Mouse (Mus musculus) forebrain, embryonic 12.5 days (tissue): ENCODE data around the gene Endou. TPM values are rescaled to one million over a fixed set of nuclear protein-coding genes. Genes with fewer than 3 reads are reported as not detected.

Experiments used
- ATAC-seq: fragments of 200-750 bp; cut with Nextera tagmentation; 2 replicates; pipeline ENCODE4 v1.8.0; 2017; ENCODE audit warnings: moderate TSS enrichment; ENCODE audit not compliant: low FRiP score
- H3K27ac ChIP-seq: fragments of 300-500 bp; sonication (generic); 2 replicates; pipeline ENCODE4 v1.5.1; 2016; ENCODE audit warnings: mild to moderate bottlenecking
- H3K27me3 ChIP-seq: fragments of 300-500 bp; sonication (generic); 2 replicates; pipeline ENCODE4 v1.6.1; 2016; ENCODE audit warnings: mild to moderate bottlenecking
- H3K36me3 ChIP-seq: fragments of 300-500 bp; sonication (generic); replicated peaks from 2 replicates; pipeline ENCODE4 v1.6.1; 2016; ENCODE audit warnings: mild to moderate bottlenecking
- H3K4me1 ChIP-seq: fragments of 300-500 bp; sonication (generic); 2 replicates; pipeline ENCODE4 v1.6.1; 2016
- H3K4me2 ChIP-seq: fragments of 300-500 bp; sonication (generic); 2 replicates; pipeline ENCODE4 v1.6.1; 2016; ENCODE audit warnings: mild to moderate bottlenecking, moderate library complexity
- H3K4me3 ChIP-seq: fragments of 300-500 bp; sonication (generic); replicated peaks from 2 replicates; pipeline ENCODE4 v1.5.1; 2016; ENCODE audit warnings: mild to moderate bottlenecking
- H3K9ac ChIP-seq: fragments of 300-500 bp; sonication (generic); 2 replicates; pipeline ENCODE4 v1.6.1; 2016; ENCODE audit warnings: mild to moderate bottlenecking
- H3K9me3 ChIP-seq: fragments of 300-500 bp; sonication (generic); 2 replicates; pipeline ENCODE4 v1.6.1; 2016
- WGBS: fragments of 180-500 bp; shearing (Covaris S2); methylation state at CpG from one replicate; pipeline ENCODE4 v1.1.7; 2016; 5-methylcytosine and 5-hydroxymethylcytosine counted together
- polyA plus RNA-seq: library from polyadenylated mRNA; unstranded; fragments of >200 nt; fragmentation: Nextera tagmentation; extraction: Ambion mirVana; gene quantifications from 2 replicates; pipeline ENCODE4 v1.2.1, GENCODE M21; 2016

Endou gene
- polyA plus RNA-seq, 1 experiment from 2014 or later = 0.33 TPM

DNA sequence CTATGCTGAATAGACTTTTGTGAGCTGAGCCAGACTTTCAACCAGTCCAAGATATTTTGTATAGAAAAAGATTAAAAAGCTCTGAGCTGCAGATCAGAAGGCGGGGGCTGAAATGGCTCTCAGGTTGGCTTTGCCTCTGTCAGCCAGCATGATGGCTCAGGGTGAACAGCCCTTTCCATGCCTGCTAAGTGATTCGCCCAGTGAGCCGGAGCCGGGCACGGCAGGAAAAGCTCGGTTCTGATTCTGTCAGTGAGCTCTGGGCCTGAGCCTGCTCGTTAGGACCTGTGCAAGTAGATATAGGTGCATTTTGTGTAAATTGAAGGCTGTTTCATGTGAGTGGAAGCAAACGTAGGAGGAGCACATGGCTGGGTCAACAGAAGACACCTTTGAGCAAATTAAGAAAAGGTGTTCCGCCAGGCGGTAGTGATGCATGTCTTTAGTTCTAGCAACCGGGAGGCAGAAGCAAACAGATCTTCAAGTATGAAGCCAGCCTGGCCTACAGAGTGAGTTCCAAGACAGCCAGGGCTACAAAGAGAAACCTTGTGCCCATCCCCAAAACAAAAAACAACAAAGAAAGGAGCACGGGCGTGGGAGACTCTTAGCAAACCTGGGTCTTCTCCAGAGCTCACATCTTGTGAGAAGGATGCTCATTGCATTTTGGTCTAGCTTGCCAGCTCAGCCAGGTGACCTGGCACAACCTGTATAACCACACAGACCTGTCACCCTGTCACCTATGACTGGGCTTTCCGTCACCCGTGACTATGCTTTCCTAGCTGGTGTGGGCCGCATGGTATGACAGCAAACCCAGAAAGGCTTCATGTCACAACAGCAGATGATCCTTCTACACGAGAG lies 6.6 kb downstream of the Endou start:
- WGBS = 88% methylated on average over 17 of the region's 17 CpGs

DNA sequence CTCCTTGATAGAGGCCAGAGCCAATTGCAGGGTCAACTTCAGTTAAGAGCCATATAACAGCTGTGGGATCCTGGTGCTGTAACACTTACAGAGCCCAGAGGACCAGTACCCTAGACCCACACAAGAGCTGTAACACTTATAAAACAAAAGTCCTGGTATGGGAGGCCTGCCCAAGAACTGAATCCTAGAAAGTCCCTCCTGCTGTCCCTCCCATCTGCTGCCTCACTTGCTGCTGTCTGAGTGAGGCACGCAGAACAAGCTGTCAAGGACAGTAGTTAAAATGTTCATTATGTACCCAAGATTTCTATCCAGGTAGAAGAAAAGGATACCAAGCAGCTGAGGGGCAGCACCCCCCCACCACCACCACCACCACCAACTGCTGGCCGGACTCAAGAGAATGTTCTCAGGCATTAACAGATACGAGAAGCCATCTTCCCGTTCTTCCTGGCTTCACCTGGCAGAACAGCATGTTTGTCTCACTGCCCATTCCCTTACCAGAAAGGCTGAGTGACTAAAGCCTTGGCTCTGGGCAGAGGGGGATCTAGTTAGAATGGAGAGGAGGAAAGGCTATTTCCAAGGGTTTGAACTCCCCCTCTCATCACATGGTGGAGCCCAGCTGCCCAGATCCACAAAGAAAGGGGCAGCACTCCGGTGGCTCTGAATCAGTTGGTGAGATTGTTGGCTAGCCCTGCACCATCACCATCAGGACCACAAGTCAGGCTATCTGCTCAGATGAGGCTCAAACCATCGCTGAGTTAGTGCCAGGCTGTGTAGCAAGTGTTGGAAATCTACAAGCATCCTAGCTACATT lies 7.4 kb downstream of the Endou start:
- WGBS = 91% methylated on average over 6 of the region's 6 CpGs
- Histone ChIP-seq H3K4me1 (no peaks in the 10 kb centered on the region), H3K4me2 (no peak overlapping the region), H3K4me3 (no peak overlapping the region), H3K27me3 (no peaks in the 10 kb centered on the region; the same call in 1 of the 2 replicates), H3K9ac (no peak overlapping the region), H3K36me3 (no peaks in the 10 kb centered on the region), H3K27ac (no peak overlapping the region), H3K9me3 (no peaks in the 10 kb centered on the region)
- ATAC-seq = no peak

More for the DNA sequence above, 6.6 kb downstream of the Endou start:
- Histone ChIP-seq H3K9ac (no peak overlapping the region), H3K36me3 (no peaks in the 10 kb centered on the region), H3K4me2 (no peak overlapping the region), H3K4me3 (no peak overlapping the region), H3K27me3 (no peaks in the 10 kb centered on the region; the same call in 1 of the 2 replicates), H3K4me1 (no peaks in the 10 kb centered on the region), H3K9me3 (no peaks in the 10 kb centered on the region), H3K27ac (no peak overlapping the region)
- no peak for ATAC-seq

- Histone ChIP-seq H3K4me2 (no peak overlapping the region), H3K4me1 (no peaks in the 10 kb centered on the region), H3K27ac (no peak overlapping the region), H3K4me3 (no peak overlapping the region), H3K9me3 (no peaks in the 10 kb centered on the region), H3K36me3 (no peaks in the 10 kb centered on the region), H3K27me3 (no peaks in the 10 kb centered on the region), H3K9ac (no peak overlapping the region)
- ATAC-seq = no peak
- 81% methylated on average over 15 of the region's 15 CpGs for WGBS
Measured at GRCm38 (mm10) chr15:97721008-97721701, 10.0 kb downstream of the Endou start.

DNA sequence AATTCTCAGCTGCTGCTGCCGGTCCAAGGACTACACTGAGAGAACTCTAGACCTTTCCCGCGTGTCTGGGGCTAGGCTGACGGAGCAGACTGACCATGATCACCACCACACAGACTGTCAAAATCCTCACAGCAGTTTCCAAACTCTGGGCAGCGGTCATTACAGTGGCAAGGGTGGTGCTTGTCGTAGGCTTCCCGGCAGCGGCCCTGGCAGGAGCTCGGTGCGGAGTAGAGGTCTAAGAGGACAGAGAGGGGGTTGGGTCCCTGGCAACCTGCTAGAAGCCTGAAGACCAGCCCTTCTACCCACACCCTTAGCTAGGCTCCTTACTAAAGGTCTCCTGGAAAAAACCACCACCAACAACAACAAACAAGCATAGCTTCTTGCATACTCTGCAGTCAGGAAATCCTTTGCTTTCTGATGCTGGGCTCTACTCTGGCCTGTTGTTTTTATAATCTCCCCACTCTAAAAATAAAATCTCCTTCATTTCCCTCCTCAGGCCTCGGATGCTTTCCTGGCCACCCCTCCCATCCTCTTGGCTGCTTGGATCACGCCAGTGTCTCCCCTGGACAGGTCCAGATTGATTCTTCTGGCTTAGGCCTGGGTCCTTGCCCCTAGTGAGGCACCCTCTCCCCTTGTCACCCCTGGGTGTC lies 11.0 kb downstream of the Endou start:
- H3K9ac ChIP-seq = no peak overlapping the region

DNA sequence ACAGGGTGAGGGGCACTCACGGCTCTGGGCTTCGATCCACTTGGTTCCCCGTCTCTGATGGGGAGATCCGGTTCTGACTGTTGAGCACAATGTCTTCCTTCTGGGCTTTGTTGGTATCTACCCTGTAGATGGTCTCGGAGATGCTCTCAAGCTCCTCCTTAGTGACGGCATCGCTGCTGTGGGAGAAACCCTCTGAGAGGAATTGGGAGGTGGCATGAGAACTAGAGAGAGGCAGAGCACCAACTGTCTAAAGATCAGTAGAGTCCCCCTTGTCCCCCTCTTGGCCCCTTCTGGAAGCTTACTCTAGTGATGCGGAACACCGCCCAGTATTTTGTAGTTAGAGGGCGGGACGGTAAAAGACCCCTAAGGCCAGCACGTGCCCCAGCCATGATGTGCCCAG lies 11.6 kb downstream of the Endou start:
- H3K27ac ChIP-seq = no peak overlapping the region
- H3K27me3 ChIP-seq = no peaks in the 10 kb centered on the region
- H3K36me3 ChIP-seq = no peaks in the 10 kb centered on the region
- no peak overlapping the region for H3K4me2 ChIP-seq
- no peak for ATAC-seq
- no peaks in the 10 kb centered on the region for H3K4me1 ChIP-seq
- H3K9ac ChIP-seq = no peak overlapping the region
- no peak overlapping the region for H3K4me3 ChIP-seq
- H3K9me3 ChIP-seq = no peaks in the 10 kb centered on the region
- 93% methylated on average over 12 of the region's 12 CpGs for WGBS

More for the DNA sequence above, 11.0 kb downstream of the Endou start:
- no peak for ATAC-seq
- Histone ChIP-seq H3K36me3 (no peaks in the 10 kb centered on the region), H3K4me1 (no peaks in the 10 kb centered on the region), H3K4me2 (no peak overlapping the region), H3K9me3 (no peaks in the 10 kb centered on the region), H3K27me3 (no peaks in the 10 kb centered on the region), H3K27ac (no peak overlapping the region), H3K4me3 (no peak overlapping the region)
- 82% methylated on average over 12 of the region's 12 CpGs for WGBS

DNA sequence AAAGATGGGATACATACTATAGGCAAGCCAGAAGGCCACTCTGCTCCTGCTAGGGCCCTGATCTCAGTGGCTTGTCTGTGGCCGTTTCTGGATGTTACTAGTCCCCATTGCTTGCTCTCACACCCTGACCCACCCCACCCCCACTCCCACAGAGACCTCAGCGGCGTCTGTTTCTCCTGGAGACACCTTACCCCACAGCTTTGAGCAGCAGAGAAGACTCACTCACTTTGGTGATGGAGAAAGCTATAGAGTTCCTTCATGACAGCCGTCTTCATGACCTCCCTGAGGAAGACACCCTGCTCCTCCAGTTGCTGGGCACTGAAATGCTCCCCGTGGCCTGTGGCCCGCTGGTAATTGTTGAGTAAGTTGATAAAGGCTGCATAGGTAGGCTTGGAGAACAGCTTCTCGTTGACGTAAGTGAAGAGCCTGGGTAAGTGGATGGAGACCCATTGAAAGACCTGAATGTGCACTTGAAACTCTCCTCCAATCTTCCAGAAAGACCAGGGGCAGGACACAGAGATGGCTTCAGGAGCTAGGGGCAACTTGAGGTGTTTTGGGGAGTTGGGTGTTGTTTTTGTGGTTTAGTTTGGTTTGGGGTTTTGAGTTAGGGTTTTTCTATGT lies 12.5 kb downstream of the Endou start:
- no peak overlapping the region for H3K4me2 ChIP-seq
- H3K36me3 ChIP-seq = no peaks in the 10 kb centered on the region
- H3K9ac ChIP-seq = no peak overlapping the region
- no peaks in the 10 kb centered on the region for H3K27me3 ChIP-seq
- no peak overlapping the region for H3K4me3 ChIP-seq
- no peaks in the 10 kb centered on the region for H3K9me3 ChIP-seq
- H3K27ac ChIP-seq = no peak overlapping the region
- 86% methylated on average over 8 of the region's 8 CpGs for WGBS
- ATAC-seq = no peak
- no peaks in the 10 kb centered on the region for H3K4me1 ChIP-seq

DNA sequence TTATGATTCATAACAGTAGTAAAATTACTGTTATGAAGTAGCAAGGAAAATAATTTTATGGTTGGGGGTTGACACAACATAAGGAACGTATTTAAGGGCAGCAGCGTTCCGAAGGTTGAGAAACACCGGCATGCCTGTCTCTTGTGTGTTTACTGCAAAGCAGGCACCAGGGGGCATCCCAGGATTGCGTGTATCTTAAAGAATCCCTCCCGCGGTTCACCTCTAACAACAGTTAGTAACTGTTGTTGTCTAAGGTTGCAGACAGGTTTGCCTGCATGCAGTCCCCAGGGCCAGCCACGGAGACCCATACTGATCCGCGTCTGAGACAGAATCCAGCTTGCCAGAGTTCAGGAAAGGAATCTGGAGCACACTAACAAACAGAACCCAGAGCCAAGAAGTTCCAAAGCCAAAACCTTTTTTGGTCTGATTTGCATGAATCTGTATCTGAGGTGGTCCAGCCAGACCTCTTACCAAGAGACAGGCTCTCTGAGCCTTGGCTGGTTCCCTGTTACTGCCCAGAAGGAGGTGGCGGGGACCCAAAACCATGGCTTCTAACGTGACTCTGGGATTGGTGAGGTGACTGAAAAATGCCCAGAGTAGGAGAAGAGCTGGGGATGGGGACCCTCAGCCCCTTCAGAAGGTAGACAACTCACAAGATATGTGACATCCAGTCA lies 13.1 kb downstream of the Endou start:
- H3K36me3 ChIP-seq = no peaks in the 10 kb centered on the region

DNA sequence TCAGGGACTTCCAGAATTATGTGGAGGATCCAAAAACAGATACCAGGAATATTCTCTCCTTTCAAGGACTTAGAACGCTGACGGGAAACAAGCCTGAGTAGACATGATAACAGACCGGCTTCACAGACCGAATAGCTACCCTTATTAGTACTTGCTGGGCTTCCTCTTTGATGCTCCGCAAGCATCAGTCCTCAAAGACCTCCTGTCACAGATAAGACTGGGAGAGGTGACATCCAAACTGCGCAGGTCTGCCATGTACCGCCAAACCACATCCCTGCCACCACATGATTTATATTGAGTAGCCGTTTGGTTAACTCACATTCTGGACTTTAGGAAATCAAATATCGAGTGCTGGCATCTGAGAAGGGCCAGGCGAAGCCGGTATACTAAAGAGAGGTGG lies 14.4 kb downstream of the Endou start:
- no peak for ATAC-seq
- no peak overlapping the region for H3K27ac ChIP-seq
- H3K4me1 ChIP-seq = no peaks in the 10 kb centered on the region
- no peaks in the 10 kb centered on the region for H3K9me3 ChIP-seq
- 95% methylated on average over 11 of the region's 11 CpGs for WGBS
- no peaks in the 10 kb centered on the region for H3K36me3 ChIP-seq
- H3K27me3 ChIP-seq = no peaks in the 10 kb centered on the region
- H3K4me2 ChIP-seq = no peak overlapping the region
- H3K4me3 ChIP-seq = no peak overlapping the region
- no peak overlapping the region for H3K9ac ChIP-seq

More for the DNA sequence above, 13.1 kb downstream of the Endou start:
- H3K4me2 ChIP-seq = no peak overlapping the region
- no peak overlapping the region for H3K9ac ChIP-seq
- 32% methylated on average over 12 of the region's 12 CpGs for WGBS
- no peak overlapping the region for H3K27ac ChIP-seq
- H3K4me3 ChIP-seq = no peak overlapping the region
- H3K4me1 ChIP-seq = no peaks in the 10 kb centered on the region
- ATAC-seq = no peak
- no peaks in the 10 kb centered on the region for H3K9me3 ChIP-seq
- no peaks in the 10 kb centered on the region for H3K27me3 ChIP-seq

GRCm38 (mm10) chr15:97715734-97716133 lies 15.4 kb downstream of the Endou start:
- ATAC-seq = no peak
- no peak overlapping the region for H3K4me2 ChIP-seq
- no peak overlapping the region for H3K27ac ChIP-seq
- H3K9me3 ChIP-seq = no peaks in the 10 kb centered on the region
- H3K4me3 ChIP-seq = no peak overlapping the region
- no peak overlapping the region for H3K9ac ChIP-seq
- H3K4me1 ChIP-seq = no peaks in the 10 kb centered on the region
- WGBS = 100% methylated on average over 1 of the region's 1 CpGs
- H3K27me3 ChIP-seq = no peaks in the 10 kb centered on the region
- H3K36me3 ChIP-seq = no peaks in the 10 kb centered on the region

DNA sequence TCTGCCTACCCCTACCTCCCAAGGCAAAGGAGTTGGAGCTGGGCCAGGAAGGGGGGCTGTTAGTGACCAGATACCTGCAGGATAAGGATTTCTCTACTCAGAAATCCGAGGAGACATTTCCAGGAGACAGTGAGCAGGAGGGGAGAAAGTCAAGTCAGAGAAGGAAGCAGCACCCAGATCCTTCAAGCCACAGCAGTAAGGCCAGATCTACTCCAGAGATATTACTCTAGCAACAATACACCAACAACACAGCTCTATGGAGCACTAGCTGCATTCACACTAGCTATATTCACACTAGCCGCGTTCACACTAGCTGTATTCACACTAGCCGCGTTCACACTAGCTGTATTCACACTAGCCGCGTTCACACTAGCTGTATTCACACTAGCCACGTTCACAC lies 16.1 kb downstream of the Endou start:
- Histone ChIP-seq H3K36me3 (no peaks in the 10 kb centered on the region), H3K9me3 (no peaks in the 10 kb centered on the region), H3K27ac (no peak overlapping the region), H3K27me3 (no peaks in the 10 kb centered on the region), H3K9ac (no peak overlapping the region), H3K4me3 (no peak overlapping the region), H3K4me2 (no peak overlapping the region), H3K4me1 (no peaks in the 10 kb centered on the region)
- ATAC-seq = no peak
- WGBS = 90% methylated on average over 8 of the region's 8 CpGs

DNA sequence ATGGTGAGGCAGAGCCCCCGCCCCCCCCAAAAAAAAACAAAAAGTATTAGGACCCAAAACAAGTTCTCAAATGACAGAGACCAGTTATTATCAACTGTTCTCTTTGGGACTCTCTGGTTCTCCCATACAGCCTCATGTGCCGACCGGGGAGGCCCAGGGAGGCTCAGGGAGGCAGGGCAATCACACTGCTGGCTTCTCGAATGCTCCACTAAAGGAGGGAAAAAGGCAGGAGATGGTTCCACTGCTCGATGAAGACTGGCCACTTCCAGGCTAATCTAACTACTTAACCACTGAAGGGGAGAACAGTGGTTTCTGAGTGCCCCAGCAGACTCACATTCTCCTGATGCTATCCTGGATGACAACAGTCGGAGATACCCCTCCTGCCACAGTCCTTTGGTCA lies 18.6 kb downstream of the Endou start:
- Histone ChIP-seq H3K27me3 (no peaks in the 10 kb centered on the region), H3K36me3 (no peaks in the 10 kb centered on the region), H3K9ac (no peak overlapping the region), H3K27ac (no peak overlapping the region), H3K4me2 (no peak overlapping the region), H3K4me3 (no peak overlapping the region), H3K9me3 (no peaks in the 10 kb centered on the region), H3K4me1 (no peaks in the 10 kb centered on the region)
- ATAC-seq = no peak
- 70% methylated on average over 6 of the region's 6 CpGs for WGBS
